Mouse (Mus musculus) CH12.LX (cell line): ENCODE data around the gene Foxred2. TPM values are rescaled to one million over a fixed set of nuclear protein-coding genes. Genes with fewer than 3 reads are reported as not detected.

ENCODE experiments used
- DNase-seq: peaks from one replicate; pipeline ENCODE4 v3.0.0-alpha.2; 2013; ENCODE audit errors: extremely low read depth
- H3K27ac ChIP-seq: 2 replicates; pipeline ENCODE4 v1.5.1; 2012; ENCODE audit warnings: low read depth, mild to moderate bottlenecking, control low read depth, moderate library complexity; ENCODE audit not compliant: insufficient read depth
- H3K27me3 ChIP-seq: replicated peaks from 2 replicates; pipeline ENCODE3; 2012; ENCODE audit warnings: inconsistent platforms
- H3K36me3 ChIP-seq, 2 experiments: replicated peaks in 1 of 2; 2 replicates each; pipeline versions ENCODE3 to v1.6.1; 2012; ENCODE audit warnings: inconsistent platforms in 1 of 2, low read length in 1 of 2, mild to moderate bottlenecking in 1 of 2, mixed read lengths in 1 of 2, moderate library complexity in 1 of 2; ENCODE audit not compliant: control insufficient read depth in 1 of 2, insufficient read depth in 1 of 2
- H3K4me1 ChIP-seq, 2 experiments: 2 replicates each; pipeline ENCODE4 v1.6.1; 2012; ENCODE audit warnings: inconsistent platforms in 1 of 2, moderate library complexity in 1 of 2; ENCODE audit not compliant: insufficient read depth in 2 of 2, control insufficient read depth in 1 of 2
- H3K4me2 ChIP-seq: 2 replicates; pipeline ENCODE4 v1.6.1; 2012; ENCODE audit warnings: low read depth, mild to moderate bottlenecking, control low read depth; ENCODE audit not compliant: poor library complexity, insufficient read depth, severe bottlenecking
- H3K4me3 ChIP-seq, 3 experiments: fragments of 150-350 bp in 1 of 3; sonication (generic) in 1 of 3; replicated peaks in 1 of 3; 2 replicates each; pipeline versions ENCODE3 to v1.5.1; 2011 to 2012; ENCODE audit warnings: low read depth in 2 of 3, low read length in 2 of 3, mild to moderate bottlenecking in 2 of 3, moderate library complexity in 2 of 3, control low read depth in 1 of 3, improper control_type of control experiment in 1 of 3, inconsistent platforms in 1 of 3, mixed read lengths in 1 of 3; ENCODE audit not compliant: poor library complexity in 1 of 3
- H3K79me2 ChIP-seq: replicated peaks from 2 replicates; pipeline ENCODE4 v1.6.1; 2012; ENCODE audit warnings: mild to moderate bottlenecking, moderate library complexity; ENCODE audit not compliant: control insufficient read depth, poor library complexity, insufficient read depth, severe bottlenecking; ENCODE audit errors: extremely low read depth
- H3K9ac ChIP-seq: 2 replicates; pipeline ENCODE4 v1.6.1; 2012; ENCODE audit warnings: low read depth, mild to moderate bottlenecking, control low read depth, moderate library complexity; ENCODE audit not compliant: insufficient read depth
- H3K9me3 ChIP-seq: replicated peaks from 2 replicates; pipeline ENCODE3; 2012; ENCODE audit warnings: low read length, inconsistent platforms, mixed read lengths
- BHLHE40 ChIP-seq: IDR thresholded peaks from 2 replicates; pipeline ENCODE4 v1.6.1; 2011; ENCODE audit warnings: mild to moderate bottlenecking, low read depth, low read length, improper control_type of control experiment
- CHD1 ChIP-seq: IDR thresholded peaks from 2 replicates; pipeline ENCODE4 v1.6.1; 2012; ENCODE audit warnings: low read depth, low read length, improper control_type of control experiment, inconsistent platforms
- CTCF ChIP-seq, 2 experiments: IDR thresholded peaks in 1 of 2; conservative IDR thresholded peaks in 1 of 2; 2 replicates each; pipeline ENCODE4 v1.5.1; 2011 to 2012; ENCODE audit warnings: low read depth in 2 of 2, low read length in 2 of 2, improper control_type of control experiment in 1 of 2, inconsistent platforms in 1 of 2, mild to moderate bottlenecking in 1 of 2, moderate library complexity in 1 of 2
- EP300 ChIP-seq: IDR thresholded peaks from 2 replicates; pipeline ENCODE4 v1.6.1; 2011; ENCODE audit warnings: low read length, improper control_type of control experiment
- ETS1 ChIP-seq: conservative IDR thresholded peaks from 2 replicates; pipeline ENCODE4 v1.6.1; 2012; ENCODE audit warnings: low read depth, mild to moderate bottlenecking, inconsistent platforms, low read length, improper control_type of control experiment, moderate library complexity
- GABPA ChIP-seq: IDR thresholded peaks from 2 replicates; pipeline ENCODE4 v1.6.1; 2012; ENCODE audit warnings: low read depth, low read length, improper control_type of control experiment, inconsistent platforms; ENCODE audit not compliant: insufficient replicate concordance
- JUN ChIP-seq: IDR thresholded peaks from 2 replicates; pipeline ENCODE4 v1.6.1; 2011; ENCODE audit warnings: low read depth, mild to moderate bottlenecking, low read length, improper control_type of control experiment, moderate library complexity; ENCODE audit not compliant: insufficient read depth
- KAT2A ChIP-seq: IDR thresholded peaks from 2 replicates; pipeline ENCODE4 v1.6.1; 2012; ENCODE audit warnings: low read length, improper control_type of control experiment, inconsistent platforms; ENCODE audit not compliant: insufficient replicate concordance
- MAX ChIP-seq: IDR thresholded peaks from 2 replicates; pipeline ENCODE4 v1.6.1; 2011; ENCODE audit warnings: low read length, improper control_type of control experiment
- MXI1 ChIP-seq: IDR thresholded peaks from 2 replicates; pipeline ENCODE4 v1.6.1; 2011; ENCODE audit warnings: mild to moderate bottlenecking, low read depth, low read length, improper control_type of control experiment
- MYC ChIP-seq: IDR thresholded peaks from 2 replicates; pipeline ENCODE4 v1.6.1; 2011; ENCODE audit warnings: low read depth, mild to moderate bottlenecking, improper control_type of control experiment, low read length
- NRF1 ChIP-seq: IDR thresholded peaks from 2 replicates; pipeline ENCODE4 v1.6.1; 2014; ENCODE audit warnings: low read depth, mild to moderate bottlenecking, inconsistent platforms, low read length, improper control_type of control experiment, moderate library complexity
- PAX5 ChIP-seq: IDR thresholded peaks from 2 replicates; pipeline ENCODE4 v1.6.1; 2012; ENCODE audit warnings: low read length, inconsistent platforms, mixed read lengths
- POLR2A ChIP-seq: IDR thresholded peaks from 2 replicates; pipeline ENCODE4 v1.6.1; 2011; ENCODE audit warnings: low read depth, mild to moderate bottlenecking, improper control_type of control experiment, low read length
- RAD21 ChIP-seq: IDR thresholded peaks from 2 replicates; pipeline ENCODE4 v1.6.1; 2011; ENCODE audit warnings: low read depth, mild to moderate bottlenecking, low read length, improper control_type of control experiment, moderate library complexity
- RCOR1 ChIP-seq: conservative IDR thresholded peaks from 2 replicates; pipeline ENCODE4 v1.6.1; 2012; ENCODE audit warnings: low read depth, mild to moderate bottlenecking, inconsistent platforms, low read length, improper control_type of control experiment
- SIN3A ChIP-seq: IDR thresholded peaks from 2 replicates; pipeline ENCODE4 v1.6.1; 2012; ENCODE audit warnings: low read length, improper control_type of control experiment, inconsistent platforms
- TBP ChIP-seq: conservative IDR thresholded peaks from 2 replicates; pipeline ENCODE4 v1.6.1; 2011; ENCODE audit warnings: low read depth, low read length, improper control_type of control experiment
- UBTF ChIP-seq: IDR thresholded peaks from 2 replicates; pipeline ENCODE4 v1.6.1; 2012; ENCODE audit warnings: low read depth, mild to moderate bottlenecking, inconsistent platforms, low read length, improper control_type of control experiment, moderate library complexity
- USF1 ChIP-seq: IDR thresholded peaks from 2 replicates; pipeline ENCODE4 v1.6.1; 2014; ENCODE audit warnings: low read depth, mild to moderate bottlenecking, inconsistent platforms, low read length, improper control_type of control experiment
- ZC3H11A ChIP-seq: IDR thresholded peaks from 2 replicates; pipeline ENCODE4 v1.6.1; 2012; ENCODE audit warnings: low read depth, mild to moderate bottlenecking, inconsistent platforms, low read length, improper control_type of control experiment
- ZNF384 ChIP-seq: IDR thresholded peaks from 2 replicates; pipeline ENCODE4 v1.6.1; 2012; ENCODE audit warnings: low read depth, low read length, improper control_type of control experiment, inconsistent platforms
- dilution Hi-C: fragments of 300-500 bp; cut with MboI; formaldehyde crosslinking; loops from 2 replicates; pipeline ENCODE4 v1.14.3; 2020; ENCODE audit warnings: low sequenced_read_pairs; ENCODE audit not compliant: extremely low pct_unique_long_range_greater_than_20kb, extremely low pct_ligation_motif_present
- in situ Hi-C: fragments of 300-500 bp; cut with MboI; formaldehyde crosslinking; loops from 3 replicates; pipeline ENCODE4 v1.14.3; 2019; ENCODE audit warnings: low sequenced_read_pairs, low pct_ligation_motif_present, low pct_unique_long_range_greater_than_20kb, mixed read lengths
- polyA plus RNA-seq: library from polyadenylated mRNA; unstranded; fragments of >175 nt; gene quantifications from 2 replicates; pipeline ENCODE4 v1.2.1, GENCODE M21; 2012; ENCODE audit warnings: low read depth; ENCODE audit not compliant: insufficient read length
- total RNA-seq, 2 experiments: library from RNA; depleted of rRNA; stranded (reverse); fragments of 300-350 nt in 1 of 2; fragments of >200 nt in 1 of 2; gene quantifications; 2 replicates each; pipeline ENCODE4 v1.2.3; 2012 to 2014

The Foxred2 gene
- total and polyA plus RNA-seq, 3 experiments, result 0.17 to 0.43 (median 0.39) TPM

GRCm38 (mm10) chr15:77954362-77954761, 2.2 kb downstream of the Foxred2 start:
- H3K4me1 ChIP-seq, result peaks cover 0 to 3% of the 10 kb centered on the region in 2 experiments; a peak in 1 of 4 replicates
- no peak overlapping the region for H3K4me3 ChIP-seq
- peaks cover 4% of the 10 kb centered on the region for H3K9me3 ChIP-seq
- H3K79me2 ChIP-seq, result no peaks in the 10 kb centered on the region
- DNase-seq, result no peak
- peaks cover 12 to 14% of the 10 kb centered on the region in 2 experiments for H3K36me3 ChIP-seq
- H3K27me3 ChIP-seq, result no peaks in the 10 kb centered on the region
- in situ Hi-C loops, result loop anchor here (25.0 kb wide), 1 partner anchor 583 kb away; the partner anchor contains the start of genes C1qtnf6 and Sstr3
- TF ChIP-seq EP300 (no peak), MYC (no peak), KAT2A (no peak), GABPA (no peak), BHLHE40 (no peak), CHD1 (no peak), NRF1 (no peak), PAX5 (no peak), RCOR1 (no peak), JUN (no peak), RAD21 (no peak), POLR2A (no peak), SIN3A (no peak), MXI1 (no peak), MAX (no peak), USF1 (no peak), ETS1 (no peak), CTCF (conservative IDR thresholded peaks at IDR 0.05 in 1 of 2, IDR thresholded peaks at IDR 0.05 in 1 of 2; ENCODE audit: low read depth in 2 of 2, low read length in 2 of 2) (no peak), ZC3H11A (no peak)
- no peak overlapping the region for H3K27ac ChIP-seq
- H3K4me2 ChIP-seq, result no peak overlapping the region
- dilution Hi-C loops, result no loop called here
- no peak overlapping the region for H3K9ac ChIP-seq

DNA sequence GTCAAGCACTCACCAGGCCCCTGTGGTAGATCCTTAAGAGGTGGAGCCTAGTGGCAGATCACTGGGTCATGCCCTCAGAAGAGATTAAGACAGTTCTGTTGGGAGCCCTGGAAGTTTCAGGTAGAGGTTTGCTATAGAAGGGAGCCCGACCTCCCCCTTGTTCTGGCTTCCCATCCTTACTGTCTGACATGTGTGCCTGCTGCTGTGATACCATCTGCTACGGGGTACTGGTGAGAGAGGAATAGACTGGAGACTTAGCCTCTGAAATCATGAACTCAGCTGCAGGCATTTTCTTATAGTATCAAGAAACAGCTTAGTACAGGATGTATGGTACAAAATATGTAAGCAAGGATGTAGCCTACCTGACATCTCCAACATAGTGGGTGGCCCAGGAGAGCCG, 3.6 kb downstream of the Foxred2 start:
- no peaks in the 10 kb centered on the region for H3K27me3 ChIP-seq
- dilution Hi-C loops (no loop called here), in situ Hi-C loops (loop anchor here (25.0 kb wide), 1 partner anchor 584 kb away; the partner anchor contains the start of genes C1qtnf6 and Sstr3)
- H3K36me3 ChIP-seq, result peaks cover 0 to 1% of the 10 kb centered on the region in 2 experiments
- no peaks in the 10 kb centered on the region for H3K79me2 ChIP-seq
- H3K4me3 ChIP-seq, result no peak overlapping the region
- DNase-seq, result no peak
- H3K9ac ChIP-seq, result no peak overlapping the region
- H3K9me3 ChIP-seq, result peaks cover 4% of the 10 kb centered on the region
- H3K4me1 ChIP-seq, result peaks cover 0 to 3% of the 10 kb centered on the region in 2 experiments; a peak in 1 of 4 replicates
- H3K4me2 ChIP-seq, result no peak overlapping the region
- TF ChIP-seq GABPA (no peak), ZC3H11A (no peak), MYC (no peak), UBTF (no peak), PAX5 (no peak), ETS1 (no peak), ZNF384 (no peak), BHLHE40 (no peak), MAX (no peak), TBP (no peak), EP300 (no peak)
- no peak overlapping the region for H3K27ac ChIP-seq
